Mouse (Mus musculus) ES-Bruce4 (cell line): ENCODE data around the gene Abca9.

Experiments
- CTCF ChIP-seq: IDR thresholded peaks from one replicate; pipeline ENCODE4 v1.8.1; 2011; ENCODE audit warnings: low read depth, low read length
- EP300 ChIP-seq: IDR thresholded peaks from 2 replicates; pipeline ENCODE4 v1.6.1; 2011; ENCODE audit warnings: low read depth, low read length; ENCODE audit not compliant: insufficient read depth
- POLR2A ChIP-seq: IDR thresholded peaks from one replicate; pipeline ENCODE4 v1.8.1; 2011; ENCODE audit warnings: low read length; ENCODE audit not compliant: insufficient read depth

DNA sequence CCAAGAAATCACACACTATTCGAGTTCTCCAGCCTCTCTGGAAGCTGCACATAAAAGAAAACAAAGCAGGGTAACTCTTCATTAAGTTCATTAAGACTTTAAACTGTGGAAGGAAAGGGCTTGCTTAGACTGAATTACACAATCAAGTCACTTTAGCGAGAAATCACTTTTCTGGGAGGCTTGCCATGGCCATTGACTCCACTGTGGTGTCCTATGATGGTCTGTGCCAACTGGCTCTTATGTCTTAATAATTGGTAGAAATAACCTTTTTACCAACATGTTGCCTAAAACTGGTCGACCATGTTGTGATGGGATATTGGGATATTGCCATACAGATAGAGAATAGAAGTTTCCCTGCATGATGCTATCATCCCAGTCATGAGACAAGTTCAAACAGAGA, 73.8 kb downstream of the Abca9 start:
- no peak for TF ChIP-seq EP300
- no peak for TF ChIP-seq CTCF
- TF ChIP-seq POLR2A = no peak
